Mouse (Mus musculus): Measurements from ENCODE around the gene Def8.
"Not testable (repeated sequence)": the region's sequence is repeated elsewhere in the genome, so short reads cannot be mapped to it uniquely, and the experiment has no call there.

DNA sequence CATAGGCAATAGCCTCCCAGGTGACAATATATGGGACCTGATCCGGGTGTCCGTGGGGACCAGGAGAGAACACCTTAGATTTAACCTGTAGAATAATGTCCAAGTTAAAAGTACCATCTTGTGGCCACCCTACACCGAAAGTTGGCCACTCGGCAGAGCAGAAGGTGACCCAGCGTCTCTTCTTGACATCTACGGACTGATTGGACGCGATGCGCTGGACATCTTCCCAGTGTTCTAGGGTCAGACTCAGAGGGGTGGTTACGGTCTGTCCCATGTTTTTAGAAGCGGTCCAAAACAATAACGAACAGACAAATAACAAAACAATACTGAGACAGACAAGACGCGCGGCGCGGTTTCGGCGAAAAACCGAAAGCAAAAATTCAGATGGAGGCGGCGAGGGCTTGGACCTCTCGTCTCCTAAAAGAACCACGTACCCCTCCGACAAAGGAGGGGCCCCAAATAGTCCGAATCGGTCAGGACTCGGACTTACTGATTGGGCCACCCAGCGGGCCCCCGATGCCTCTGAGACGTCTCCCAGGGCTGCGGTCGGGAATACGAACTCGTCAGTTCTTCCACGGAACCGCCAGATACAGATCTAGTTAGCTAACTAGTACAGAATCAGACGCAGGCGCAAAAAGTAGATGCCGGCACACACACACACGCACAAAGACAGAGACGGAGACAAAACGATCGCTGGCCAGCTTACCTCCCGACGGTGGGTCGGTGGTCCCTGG lies 10.1 kb downstream of the Def8 start:
- not testable (repeated sequence) for TF ChIP-seq CTCF (IDR thresholded peaks at IDR 0.05; ENCODE audit: low read depth, low read length); POLR2A (IDR thresholded peaks at IDR 0.05; ENCODE audit: extremely low read depth, insufficient read depth, low read length)

Measured in liver, adult 2 months (tissue).